Mouse (Mus musculus) liver, adult 2 months (tissue): ENCODE measurements around the gene Kirrel. TPM values are rescaled to one million over a fixed set of nuclear protein-coding genes. Genes with fewer than 3 reads are reported as not detected.
"Not testable (repeated sequence)": the region's sequence is repeated elsewhere in the genome, so short reads cannot be mapped to it uniquely, and the experiment has no call there.

Source experiments
- DNase-seq: peaks from one replicate; pipeline ENCODE4 v3.0.0-alpha.2; 2011; ENCODE audit warnings: low read depth, low spot score; ENCODE audit errors: extremely low read depth
- H3K27ac ChIP-seq: fragments of 200-500 bp; replicated peaks from 2 replicates; pipeline ENCODE4 v1.5.1; 2012; ENCODE audit warnings: low read depth, mild to moderate bottlenecking, control low read depth, inconsistent platforms, low read length; ENCODE audit not compliant: insufficient read depth
- H3K27me3 ChIP-seq: fragments of 200-500 bp; 2 replicates; pipeline ENCODE4 v1.6.1; 2012; ENCODE audit warnings: mild to moderate bottlenecking, moderate library complexity, low read length, inconsistent platforms; ENCODE audit not compliant: control insufficient read depth, insufficient read depth
- H3K36me3 ChIP-seq: fragments of 200-500 bp; 2 replicates; pipeline ENCODE4 v1.6.1; 2012; ENCODE audit warnings: low read length, inconsistent platforms; ENCODE audit not compliant: control insufficient read depth, insufficient read depth
- H3K4me1 ChIP-seq: fragments of 200-500 bp; 2 replicates; pipeline ENCODE4 v1.6.1; 2011; ENCODE audit warnings: low read length; ENCODE audit not compliant: control insufficient read depth, insufficient read depth
- H3K4me3 ChIP-seq: fragments of 200-500 bp; 2 replicates; pipeline ENCODE4 v1.5.1; 2011; ENCODE audit warnings: low read depth, mild to moderate bottlenecking, control low read depth, low read length, moderate library complexity; ENCODE audit not compliant: insufficient read depth
- H3K79me2 ChIP-seq: fragments of 200-500 bp; 2 replicates; pipeline ENCODE4 v1.6.1; 2012; ENCODE audit warnings: inconsistent platforms, mild to moderate bottlenecking, low read length, moderate library complexity; ENCODE audit not compliant: control insufficient read depth, insufficient read depth
- H3K9ac ChIP-seq: fragments of 200-500 bp; 2 replicates; pipeline ENCODE4 v1.6.1; 2012; ENCODE audit warnings: low read depth, mild to moderate bottlenecking, control low read depth, inconsistent platforms, low read length
- CTCF ChIP-seq: fragments of 200-500 bp; IDR thresholded peaks from 2 replicates; pipeline ENCODE4 v1.5.1; 2011; ENCODE audit warnings: low read depth, low read length, control low read depth
- POLR2A ChIP-seq: fragments of 200-500 bp; IDR thresholded peaks from 2 replicates; pipeline ENCODE4 v1.6.1; 2011; ENCODE audit warnings: low read length, control low read depth; ENCODE audit not compliant: insufficient read depth; ENCODE audit errors: extremely low read depth
- WGBS: fragments of 180-500 bp; shearing (Covaris S2); methylation state at CpG from one replicate; pipeline ENCODE4 v1.1.7; 2018; 5-methylcytosine and 5-hydroxymethylcytosine counted together
- polyA plus RNA-seq: library from polyadenylated mRNA; depleted of rRNA; stranded (reverse); fragments of >200 nt; gene quantifications from 2 replicates; pipeline ENCODE4 v1.2.3, GENCODE M21; 2012
- total RNA-seq: library from RNA; depleted of rRNA; stranded (reverse); fragments of >200 nt; gene quantifications from 2 replicates; pipeline ENCODE4 v1.2.3, GENCODE M21; 2014

Kirrel gene
- total and polyA plus RNA-seq, 2 experiments, result 0.46 to 0.81 TPM

GRCm38 (mm10) chr3:87123795-87124194 lies 50.8 kb downstream of the Kirrel start:
- H3K4me3 ChIP-seq, result no peak overlapping the region
- no peak overlapping the region for H3K9ac ChIP-seq
- TF ChIP-seq POLR2A (no peak), CTCF (no peak)
- no peaks in the 10 kb centered on the region for H3K4me1 ChIP-seq
- no peaks in the 10 kb centered on the region for H3K27me3 ChIP-seq
- no peaks in the 10 kb centered on the region for H3K36me3 ChIP-seq
- DNase-seq, result no peak
- no peak overlapping the region for H3K27ac ChIP-seq
- no peaks in the 10 kb centered on the region for H3K79me2 ChIP-seq
- WGBS, result 75% methylated on average over 6 of the region's 6 CpGs

- Histone ChIP-seq H3K27me3 (no peaks in the 10 kb centered on the region), H3K36me3 (no peaks in the 10 kb centered on the region), H3K27ac (no peak overlapping the region), H3K4me1 (no peaks in the 10 kb centered on the region), H3K4me3 (no peak overlapping the region), H3K79me2 (no peaks in the 10 kb centered on the region), H3K9ac (no peak overlapping the region)
- 92% methylated on average over 9 of the region's 9 CpGs for WGBS
- DNase-seq, result no peak
- TF ChIP-seq POLR2A (no peak), CTCF (no peak)
Measured at GRCm38 (mm10) chr3:87118214-87118613, 56.3 kb downstream of the Kirrel start.

GRCm38 (mm10) chr3:87117632-87118031 lies 56.9 kb downstream of the Kirrel start:
- H3K36me3 ChIP-seq, result no peaks in the 10 kb centered on the region
- H3K27ac ChIP-seq, result no peak overlapping the region
- TF ChIP-seq POLR2A (no peak), CTCF (no peak)
- H3K9ac ChIP-seq, result no peak overlapping the region
- no peaks in the 10 kb centered on the region for H3K27me3 ChIP-seq
- H3K79me2 ChIP-seq, result no peaks in the 10 kb centered on the region
- no peak for DNase-seq
- WGBS, result 69% methylated on average over 12 of the region's 12 CpGs
- no peaks in the 10 kb centered on the region for H3K4me1 ChIP-seq
- H3K4me3 ChIP-seq, result no peak overlapping the region

- Histone ChIP-seq H3K36me3 (no peaks in the 10 kb centered on the region), H3K79me2 (no peaks in the 10 kb centered on the region), H3K9ac (no peak overlapping the region), H3K27me3 (no peaks in the 10 kb centered on the region), H3K4me1 (no peaks in the 10 kb centered on the region), H3K4me3 (no peak overlapping the region), H3K27ac (peak overlapping the region; percentile 41; the same call in 1 of the 2 replicates)
- no peak for DNase-seq
- 84% methylated on average over 6 of the region's 6 CpGs for WGBS
- TF ChIP-seq POLR2A (no peak), CTCF (no peak)
Measured at GRCm38 (mm10) chr3:87115726-87116540, 58.6 kb downstream of the Kirrel start.

GRCm38 (mm10) chr3:87115271-87115670 lies 59.3 kb downstream of the Kirrel start:
- Histone ChIP-seq H3K27ac (no peak overlapping the region; the same call in 1 of the 2 replicates), H3K79me2 (no peaks in the 10 kb centered on the region), H3K36me3 (no peaks in the 10 kb centered on the region), H3K4me3 (no peak overlapping the region), H3K27me3 (no peaks in the 10 kb centered on the region), H3K9ac (no peak overlapping the region), H3K4me1 (no peaks in the 10 kb centered on the region)
- DNase-seq, result no peak
- WGBS, result 81% methylated on average over 8 of the region's 8 CpGs
- TF ChIP-seq CTCF, result no peak
- no peak for TF ChIP-seq POLR2A

GRCm38 (mm10) chr3:87114801-87115200 lies 59.7 kb downstream of the Kirrel start:
- 62% methylated on average over 9 of the region's 9 CpGs for WGBS
- H3K27me3 ChIP-seq, result no peaks in the 10 kb centered on the region
- no peaks in the 10 kb centered on the region for H3K36me3 ChIP-seq
- no peaks in the 10 kb centered on the region for H3K79me2 ChIP-seq
- no peak overlapping the region for H3K4me3 ChIP-seq
- no peak overlapping the region for H3K27ac ChIP-seq
- no peak overlapping the region for H3K9ac ChIP-seq
- peak; percentile 5 for DNase-seq
- TF ChIP-seq CTCF (no peak), POLR2A (no peak)
- H3K4me1 ChIP-seq, result no peaks in the 10 kb centered on the region

DNA sequence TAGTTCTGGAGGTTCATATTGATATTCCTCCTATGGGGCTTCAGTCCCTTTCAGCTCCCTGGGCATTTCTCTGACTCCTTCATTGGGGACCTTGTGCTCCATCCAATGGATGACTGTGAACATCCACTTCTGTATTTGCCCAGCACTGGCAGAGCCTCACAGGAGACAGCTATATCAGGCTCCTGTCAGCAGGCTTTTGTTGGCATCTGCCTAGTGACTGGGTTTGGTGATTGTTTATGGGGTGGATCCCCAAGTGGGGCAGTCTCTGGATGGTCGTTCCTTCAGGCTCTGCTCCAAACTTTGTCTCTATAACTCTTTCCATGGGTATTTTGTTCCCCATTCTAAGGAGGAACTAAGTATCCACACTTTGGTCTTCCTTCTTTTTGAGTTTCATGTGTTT lies 60.7 kb downstream of the Kirrel start:
- not testable (repeated sequence) for H3K9ac ChIP-seq, H3K27ac ChIP-seq, H3K4me1 ChIP-seq, H3K4me3 ChIP-seq, H3K36me3 ChIP-seq, H3K27me3 ChIP-seq, H3K79me2 ChIP-seq, DNase-seq
- 60% methylated on average over 1 of the region's 1 CpGs for WGBS
